Mouse (Mus musculus): ENCODE measurements around the gene Fbln1.

DNA sequence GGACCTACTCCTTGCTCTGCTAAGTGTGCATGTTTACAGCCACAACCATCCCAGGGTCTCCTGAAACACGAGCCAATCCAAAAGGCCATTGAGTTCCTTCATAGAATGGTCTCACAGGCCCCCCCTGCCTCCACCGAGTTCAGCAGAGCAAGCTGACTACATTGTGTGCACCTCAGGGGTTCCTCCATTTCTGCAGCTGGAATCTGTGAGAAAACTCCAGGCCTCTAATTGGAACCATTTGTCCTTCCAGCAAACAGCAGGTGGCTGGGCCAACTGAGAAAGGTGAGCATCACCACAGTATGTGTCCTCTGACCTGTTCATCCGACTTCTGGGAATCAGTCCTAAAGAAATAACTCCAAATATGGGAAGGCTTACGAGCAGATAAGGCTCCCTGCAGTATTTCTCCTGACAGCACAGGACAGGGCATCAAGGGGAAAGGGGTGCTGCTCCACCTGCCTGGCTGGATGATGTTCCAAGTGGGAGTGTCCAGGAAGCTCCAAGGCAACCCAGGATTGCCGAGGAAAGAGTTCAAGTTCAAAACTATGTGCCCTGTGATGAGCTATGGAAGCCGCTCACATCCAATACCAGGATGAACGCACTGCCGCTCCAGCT lies 17.5 kb upstream of the Fbln1 start:
- no peak for TF ChIP-seq CTCF (IDR thresholded peaks at IDR 0.05; ENCODE audit: low read depth, low read length)
- no peak for TF ChIP-seq POLR2A (IDR thresholded peaks at IDR 0.05; ENCODE audit: borderline replicate concordance, low read depth, low read length)

All from bone marrow macrophage, adult 2 months (primary cell).